Mouse (Mus musculus) MEL (cell line): ENCODE results near the gene Olfr486. TPM values are rescaled to one million over a fixed set of nuclear protein-coding genes. Genes with fewer than 3 reads are reported as not detected.
"Not testable (repeated sequence)": the region's sequence is repeated elsewhere in the genome, so short reads cannot be mapped to it uniquely, and the experiment has no call there.

Experiments used
- DNase-seq: peaks from one replicate; pipeline ENCODE4 v3.0.0; 2011; ENCODE audit warnings: low read depth, low spot score
- H3K27ac ChIP-seq: 2 replicates; pipeline ENCODE4 v1.5.1; 2012; ENCODE audit warnings: low read depth, mild to moderate bottlenecking, control low read depth, low read length, moderate library complexity; ENCODE audit not compliant: control insufficient read depth
- H3K27me3 ChIP-seq, 2 experiments: fragments of 150-350 bp in 1 of 2; sonication (generic) in 1 of 2; 2 replicates each; pipeline ENCODE4 v1.6.1; 2012; ENCODE audit warnings: low read length in 2 of 2, mild to moderate bottlenecking in 2 of 2, improper control_type of control experiment in 1 of 2, moderate library complexity in 1 of 2; ENCODE audit not compliant: insufficient read depth in 2 of 2, control insufficient read depth in 1 of 2
- H3K36me3 ChIP-seq, 2 experiments: 2 replicates each; pipeline ENCODE4 v1.6.1; 2012 to 2014; ENCODE audit warnings: low read length in 2 of 2, improper control_type of control experiment in 1 of 2, inconsistent platforms in 1 of 2, mild to moderate bottlenecking in 1 of 2; ENCODE audit not compliant: insufficient read depth in 2 of 2, control insufficient read depth in 1 of 2
- H3K4me1 ChIP-seq, 2 experiments: fragments of 150-350 bp in 1 of 2; sonication (generic) in 1 of 2; 2 replicates each; pipeline ENCODE4 v1.6.1; 2012; ENCODE audit warnings: low read length in 2 of 2, improper control_type of control experiment in 1 of 2, mild to moderate bottlenecking in 1 of 2; ENCODE audit not compliant: insufficient read depth in 2 of 2, control insufficient read depth in 1 of 2
- H3K4me3 ChIP-seq, 2 experiments: fragments of 150-350 bp in 1 of 2; sonication (generic) in 1 of 2; 2 replicates each; pipeline ENCODE4 v1.5.1; 2012; ENCODE audit warnings: low read depth in 2 of 2, low read length in 2 of 2, mild to moderate bottlenecking in 2 of 2, moderate library complexity in 2 of 2, control low read depth in 1 of 2, improper control_type of control experiment in 1 of 2; ENCODE audit not compliant: control insufficient read depth in 1 of 2, insufficient read depth in 1 of 2
- H3K79me2 ChIP-seq: 2 replicates; pipeline ENCODE4 v1.6.1; 2012; ENCODE audit warnings: mild to moderate bottlenecking, low read length, moderate library complexity; ENCODE audit not compliant: control insufficient read depth, poor library complexity, insufficient read depth
- H3K9ac ChIP-seq: 2 replicates; pipeline ENCODE4 v1.6.1; 2012; ENCODE audit warnings: low read depth, mild to moderate bottlenecking, control low read depth, low read length, moderate library complexity; ENCODE audit not compliant: control insufficient read depth, poor library complexity, severe bottlenecking
- H3K9me3 ChIP-seq: fragments of 150-350 bp; sonication (generic); replicated peaks from 2 replicates; pipeline ENCODE4 v1.6.1; 2012; ENCODE audit warnings: mild to moderate bottlenecking, low read length, improper control_type of control experiment, moderate library complexity; ENCODE audit not compliant: insufficient read depth
- BHLHE40 ChIP-seq: IDR thresholded peaks from 2 replicates; pipeline ENCODE4 v1.6.1; 2012; ENCODE audit warnings: low read depth, mild to moderate bottlenecking, inconsistent platforms, low read length, improper control_type of control experiment, borderline replicate concordance
- CHD1 ChIP-seq: IDR thresholded peaks from 2 replicates; pipeline ENCODE4 v1.6.1; 2012; ENCODE audit warnings: low read depth, mild to moderate bottlenecking, inconsistent platforms, low read length, improper control_type of control experiment
- CHD2 ChIP-seq: IDR thresholded peaks from 2 replicates; pipeline ENCODE4 v1.6.1; 2011; ENCODE audit warnings: low read length, improper control_type of control experiment
- E2F4 ChIP-seq: IDR thresholded peaks from 2 replicates; pipeline ENCODE4 v1.6.1; 2011; ENCODE audit warnings: low read depth, low read length, improper control_type of control experiment, borderline replicate concordance
- EP300 ChIP-seq, 2 experiments: IDR thresholded peaks; 2 replicates each; pipeline ENCODE4 v1.6.1; 2011; ENCODE audit warnings: improper control_type of control experiment in 2 of 2, low read length in 2 of 2, low read depth in 1 of 2, mild to moderate bottlenecking in 1 of 2
- ETS1 ChIP-seq: IDR thresholded peaks from 2 replicates; pipeline ENCODE4 v1.6.1; 2012; ENCODE audit warnings: low read depth, mild to moderate bottlenecking, inconsistent platforms, low read length, improper control_type of control experiment, moderate library complexity
- HCFC1 ChIP-seq: IDR thresholded peaks from 2 replicates; pipeline ENCODE4 v1.6.1; 2012; ENCODE audit warnings: low read depth, mild to moderate bottlenecking, inconsistent platforms, low read length, improper control_type of control experiment, moderate library complexity
- MAFK ChIP-seq: IDR thresholded peaks from 2 replicates; pipeline ENCODE4 v1.6.1; 2011; ENCODE audit warnings: low read depth, mild to moderate bottlenecking, low read length, improper control_type of control experiment, borderline replicate concordance
- MAX ChIP-seq: IDR thresholded peaks from 2 replicates; pipeline ENCODE4 v1.6.1; 2011; ENCODE audit warnings: low read length, improper control_type of control experiment
- MAZ ChIP-seq: IDR thresholded peaks from 2 replicates; pipeline ENCODE4 v1.6.1; 2012; ENCODE audit warnings: low read depth, mild to moderate bottlenecking, inconsistent platforms, low read length, improper control_type of control experiment
- MEF2A ChIP-seq: IDR thresholded peaks from 2 replicates; pipeline ENCODE4 v1.6.1; 2014; ENCODE audit warnings: low read depth, mild to moderate bottlenecking, inconsistent platforms, low read length, improper control_type of control experiment; ENCODE audit not compliant: poor library complexity, insufficient replicate concordance, severe bottlenecking; ENCODE audit errors: extremely low read depth
- MYB ChIP-seq: IDR thresholded peaks from 2 replicates; pipeline ENCODE4 v1.6.1; 2011; ENCODE audit warnings: mild to moderate bottlenecking, low read depth, low read length, improper control_type of control experiment
- MYC ChIP-seq: IDR thresholded peaks from 2 replicates; pipeline ENCODE4 v1.6.1; 2011; ENCODE audit warnings: low read depth, mild to moderate bottlenecking, low read length, improper control_type of control experiment, moderate library complexity
- POLR2AphosphoS2 ChIP-seq: IDR thresholded peaks from 2 replicates; pipeline ENCODE4 v1.6.1; 2011; ENCODE audit warnings: low read length, improper control_type of control experiment
- TCF12 ChIP-seq: IDR thresholded peaks from 2 replicates; pipeline ENCODE4 v1.6.1; 2014; ENCODE audit warnings: low read depth, mild to moderate bottlenecking, inconsistent platforms, low read length, improper control_type of control experiment, moderate library complexity
- USF1 ChIP-seq: IDR thresholded peaks from 2 replicates; pipeline ENCODE4 v1.6.1; 2014; ENCODE audit warnings: low read depth, mild to moderate bottlenecking, inconsistent platforms, low read length, improper control_type of control experiment, moderate library complexity
- USF2 ChIP-seq, 2 experiments: IDR thresholded peaks; 2 replicates each; pipeline ENCODE4 v1.6.1; 2011 to 2012; ENCODE audit warnings: improper control_type of control experiment in 2 of 2, low read length in 2 of 2, borderline replicate concordance in 1 of 2, inconsistent platforms in 1 of 2, low read depth in 1 of 2, mild to moderate bottlenecking in 1 of 2; ENCODE audit not compliant: insufficient read depth in 1 of 2
- ZMIZ1 ChIP-seq: IDR thresholded peaks from 2 replicates; pipeline ENCODE4 v1.6.1; 2012; ENCODE audit warnings: low read depth, mild to moderate bottlenecking, inconsistent platforms, low read length, improper control_type of control experiment, moderate library complexity
- polyA plus RNA-seq, 2 experiments: library from polyadenylated mRNA; stranded (reverse) in 1 of 2; unstranded in 1 of 2; fragments of >175 nt in 1 of 2; fragments of >200 nt in 1 of 2; gene quantifications; 2 replicates each; pipeline versions ENCODE4 v1.2.1 to v1.2.4; 2012; ENCODE audit warnings: low replicate concordance in 2 of 2, low read depth in 1 of 2; ENCODE audit not compliant: insufficient read length in 2 of 2, insufficient read depth in 1 of 2, missing spikeins in 1 of 2
- total RNA-seq: library from RNA; depleted of rRNA; stranded (reverse); fragments of 300-350 nt; gene quantifications from 2 replicates; pipeline ENCODE4 v1.2.3, GENCODE M21; 2012

Gene Olfr486
- total and polyA plus RNA-seq, 3 experiments: not detected

- not testable (repeated sequence) for H3K27ac ChIP-seq, H3K9ac ChIP-seq, H3K27me3 ChIP-seq, H3K79me2 ChIP-seq, DNase-seq, H3K4me1 ChIP-seq, H3K9me3 ChIP-seq, H3K36me3 ChIP-seq, H3K4me3 ChIP-seq
These were observed 12.7 kb upstream of the Olfr486 start for GRCm38 (mm10) chr7:108185237-108185636.

- H3K4me1 ChIP-seq, H3K9me3 ChIP-seq, H3K79me2 ChIP-seq, DNase-seq, H3K9ac ChIP-seq, H3K27ac ChIP-seq, H3K27me3 ChIP-seq, H3K4me3 ChIP-seq, H3K36me3 ChIP-seq: not testable (repeated sequence)
These were observed 11.9 kb upstream of the Olfr486 start for GRCm38 (mm10) chr7:108184401-108184800.

GRCm38 (mm10) chr7:108159771-108160170 lies 12.8 kb downstream of the Olfr486 start, which contains the start of gene Olfr485:
Olfr485 (minus strand) TSS chr7:108159871.
- no peaks in the 10 kb centered on the region for H3K79me2 ChIP-seq
- TF ChIP-seq MAZ: no peak
- TF ChIP-seq CHD1: no peak
- no peak for TF ChIP-seq EP300 (IDR thresholded peaks at IDR 0.05; ENCODE audit: low read depth in 1 of 2, low read length in 2 of 2)
- no peak for TF ChIP-seq MYC
- H3K27me3 ChIP-seq: no peaks in the 10 kb centered on the region
- H3K27ac ChIP-seq: no peak within 1 kb of the TSS
- DNase-seq: no peak
- no peak within 1 kb of the TSS for H3K4me3 ChIP-seq
- H3K9ac ChIP-seq: no peak within 1 kb of the TSS
- no peaks in the 10 kb centered on the region for H3K36me3 ChIP-seq
- no peaks in the 10 kb centered on the region for H3K9me3 ChIP-seq
- H3K4me1 ChIP-seq: no peaks in the 10 kb centered on the region

- no peak for TF ChIP-seq USF2 (IDR thresholded peaks at IDR 0.05; ENCODE audit: borderline replicate concordance in 1 of 2, insufficient read depth in 1 of 2, low read depth in 1 of 2, low read length in 2 of 2)
- no peak for TF ChIP-seq CHD1
- TF ChIP-seq E2F4: no peak
- no peak for TF ChIP-seq MAX
- no peak for TF ChIP-seq CHD2
- TF ChIP-seq POLR2AphosphoS2: no peak
- no peak for TF ChIP-seq MEF2A
- TF ChIP-seq ZMIZ1: no peak
- no peak for TF ChIP-seq TCF12
- TF ChIP-seq MYB: no peak
- TF ChIP-seq USF1: no peak
- TF ChIP-seq HCFC1: no peak
- no peak for TF ChIP-seq BHLHE40
- no peak for TF ChIP-seq MAFK
- no peak for TF ChIP-seq ETS1
- TF ChIP-seq, all 39 proteins: peak for 0
- H3K79me2 ChIP-seq: no peaks in the 10 kb centered on the region
- H3K9me3 ChIP-seq: no peaks in the 10 kb centered on the region
- H3K4me3 ChIP-seq: no peak within 1 kb of the TSS
- DNase-seq: no peak
- H3K9ac ChIP-seq: no peak within 1 kb of the TSS
- H3K4me1 ChIP-seq: no peaks in the 10 kb centered on the region
- H3K36me3 ChIP-seq: no peaks in the 10 kb centered on the region
- H3K27ac ChIP-seq: no peak within 1 kb of the TSS
- no peaks in the 10 kb centered on the region for H3K27me3 ChIP-seq
These were observed 45.2 kb downstream of the Olfr486 start, which contains the start of gene Olfr484 for GRCm38 (mm10) chr7:108127349-108127748. Olfr484 (minus strand) TSS chr7:108127449.
